Mouse (Mus musculus): ENCODE data around the gene B9d2. TPM values are rescaled to one million over a fixed set of nuclear protein-coding genes. Genes with fewer than 3 reads are reported as not detected.

B9d2 gene
- polyA plus RNA-seq, 1 experiment from 2014 or later = 24.9 TPM

- Histone ChIP-seq H3K9ac (no peak overlapping the region), H3K27me3 (peaks cover 28% of the 10 kb centered on the region), H3K27ac (no peak overlapping the region), H3K9me3 (no peaks in the 10 kb centered on the region), H3K4me1 (peaks cover 31% of the 10 kb centered on the region), H3K4me2 (peak overlapping the region; percentile 62; the same call in 1 of the 2 replicates), H3K36me3 (no peaks in the 10 kb centered on the region), H3K4me3 (no peak overlapping the region)
- ATAC-seq (ENCODE audit: insufficient number of reproducible peaks, low FRiP score, low TSS enrichment, low read depth) = no peak
- WGBS = 41% methylated on average over 6 of the region's 6 CpGs
Measured at GRCm38 (mm10) chr7:25675405-25675804, 5.2 kb upstream of the B9d2 start.

- WGBS = 40% methylated on average over 15 of the region's 15 CpGs
- H3K27me3 ChIP-seq = peaks cover 28% of the 10 kb centered on the region
Measured at GRCm38 (mm10) chr7:25676085-25676781, 4.3 kb upstream of the B9d2 start.

DNA sequence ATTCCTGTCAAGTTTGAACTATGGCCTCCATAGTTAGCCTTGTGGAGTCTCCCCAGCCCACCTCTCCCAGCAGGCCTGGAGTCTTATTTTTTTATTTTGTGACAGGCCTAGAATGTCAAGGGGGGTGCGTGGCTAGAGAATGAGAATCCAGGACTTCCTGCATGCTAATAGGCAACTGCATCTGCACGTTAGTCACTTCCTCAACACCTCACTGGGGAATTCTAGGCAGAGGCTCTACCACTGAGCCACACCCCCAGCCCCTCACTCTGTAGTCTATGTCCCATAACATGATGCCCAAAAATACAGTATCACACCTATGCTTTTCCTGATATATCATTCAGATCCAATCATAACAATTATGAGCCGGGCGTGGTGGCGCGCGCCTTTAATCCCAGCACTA is 3.6 kb upstream of the B9d2 start:
- Histone ChIP-seq H3K4me2 (no peak overlapping the region), H3K9me3 (no peaks in the 10 kb centered on the region), H3K9ac (no peak overlapping the region), H3K4me3 (no peak overlapping the region), H3K36me3 (no peaks in the 10 kb centered on the region), H3K27me3 (peaks cover 28% of the 10 kb centered on the region), H3K27ac (no peak overlapping the region), H3K4me1 (peaks cover 41% of the 10 kb centered on the region)
- no peak for ATAC-seq (ENCODE audit: insufficient number of reproducible peaks, low FRiP score, low TSS enrichment, low read depth)
- WGBS = 89% methylated on average over 7 of the region's 7 CpGs

More at GRCm38 (mm10) chr7:25676085-25676781, 4.3 kb upstream of the B9d2 start:
- H3K36me3 ChIP-seq = no peaks in the 10 kb centered on the region
- no peak overlapping the region for H3K9ac ChIP-seq
- ATAC-seq (ENCODE audit: insufficient number of reproducible peaks, low FRiP score, low TSS enrichment, low read depth) = no peak
- H3K4me3 ChIP-seq = no peak overlapping the region
- no peak overlapping the region for H3K27ac ChIP-seq
- 0 out of 2 replicates have a peak overlapping the region, but pooled peaks have one; percentile 4 for H3K4me2 ChIP-seq
- H3K9me3 ChIP-seq = no peaks in the 10 kb centered on the region
- H3K4me1 ChIP-seq = peaks cover 33% of the 10 kb centered on the region

DNA sequence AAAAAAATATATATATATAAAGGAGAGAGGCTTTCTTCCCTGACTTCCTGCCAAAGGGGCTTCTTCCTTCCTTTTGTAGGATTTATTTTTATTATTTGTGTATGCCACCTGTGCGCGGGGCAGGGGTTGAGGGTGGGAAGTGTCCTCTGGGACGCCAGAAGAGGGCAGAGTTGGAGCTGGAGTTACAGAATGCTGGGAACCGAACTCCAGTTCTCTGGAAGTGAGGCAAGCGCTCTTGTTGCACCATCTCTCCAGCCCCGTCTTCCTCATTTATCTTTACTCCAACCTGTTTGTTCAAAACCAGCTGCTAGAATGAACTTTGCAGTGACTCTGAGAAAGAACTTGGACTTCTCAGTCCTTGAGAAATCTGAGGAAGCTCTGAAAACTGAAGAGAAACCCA is 609 bp upstream of the B9d2 start:
- peak overlapping the region; percentile 97 for H3K27ac ChIP-seq
- no peaks in the 10 kb centered on the region for H3K9me3 ChIP-seq
- H3K4me2 ChIP-seq = peak overlapping the region; percentile 65
- H3K4me3 ChIP-seq = peak overlapping the region; percentile 72
- H3K4me1 ChIP-seq = peaks cover 34% of the 10 kb centered on the region
- no peaks in the 10 kb centered on the region for H3K36me3 ChIP-seq
- peaks cover 8% of the 10 kb centered on the region for H3K27me3 ChIP-seq
- ATAC-seq (ENCODE audit: insufficient number of reproducible peaks, low FRiP score, low TSS enrichment, low read depth) = no peak
- 6% methylated on average over 6 of the region's 6 CpGs for WGBS
- no peak overlapping the region for H3K9ac ChIP-seq

GRCm38 (mm10) chr7:25681341-25682231 is 1.0 kb downstream of the B9d2 start:
- WGBS = 58% methylated on average over 15 of the region's 15 CpGs

DNA sequence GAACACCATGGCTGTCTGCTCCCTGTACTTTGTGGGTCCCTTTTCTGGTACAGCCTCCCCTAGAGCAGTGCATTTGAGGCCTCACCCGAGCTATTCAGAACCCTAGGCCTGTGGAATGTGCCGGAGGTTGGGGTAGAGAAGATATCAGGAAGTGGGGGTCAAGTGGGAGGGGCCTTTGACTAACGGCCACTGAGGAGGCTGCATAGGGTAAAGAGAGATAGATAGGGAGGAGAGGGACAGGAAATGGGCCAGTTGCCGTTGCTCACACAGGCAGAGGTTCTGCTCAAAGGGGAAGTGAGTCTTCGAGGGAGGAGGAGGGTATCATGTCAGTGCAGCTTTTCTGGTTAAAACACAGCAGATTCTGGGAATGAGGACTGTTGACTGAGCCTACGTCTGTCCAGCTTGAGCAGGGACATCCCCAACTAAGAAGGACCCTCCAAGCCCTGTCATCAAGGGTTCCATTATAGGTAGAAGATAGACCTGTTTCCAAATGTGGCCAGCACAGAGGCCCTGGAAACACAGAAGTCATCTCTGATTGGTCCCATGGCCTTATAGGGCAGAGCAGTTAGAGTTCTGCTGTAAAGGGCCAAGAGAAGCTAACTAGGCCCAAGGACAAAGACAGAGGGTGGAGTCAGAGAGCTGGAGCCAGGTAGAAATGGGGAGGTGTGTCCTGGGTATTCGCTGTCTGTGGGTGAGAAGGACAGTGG is 3.0 kb downstream of the B9d2 start:
- no peak overlapping the region for H3K27ac ChIP-seq
- no peak overlapping the region for H3K4me2 ChIP-seq
- no peaks in the 10 kb centered on the region for H3K9me3 ChIP-seq
- peaks cover 22% of the 10 kb centered on the region for H3K27me3 ChIP-seq
- peaks cover 44% of the 10 kb centered on the region for H3K4me1 ChIP-seq
- WGBS = 68% methylated on average over 7 of the region's 7 CpGs
- H3K9ac ChIP-seq = no peak overlapping the region
- H3K4me3 ChIP-seq = no peak overlapping the region
- no peaks in the 10 kb centered on the region; the same call in 1 of the 2 replicates for H3K36me3 ChIP-seq
- no peak for ATAC-seq (ENCODE audit: insufficient number of reproducible peaks, low FRiP score, low TSS enrichment, low read depth)

More at GRCm38 (mm10) chr7:25681341-25682231, 1.0 kb downstream of the B9d2 start:
- Histone ChIP-seq H3K36me3 (no peaks in the 10 kb centered on the region; the same call in 1 of the 2 replicates), H3K4me3 (peak overlapping the region; percentile 72), H3K27ac (peak overlapping the region; percentile 97), H3K27me3 (peaks cover 8% of the 10 kb centered on the region), H3K4me2 (peak overlapping the region; percentile 65), H3K4me1 (peaks cover 30% of the 10 kb centered on the region), H3K9ac (no peak overlapping the region), H3K9me3 (no peaks in the 10 kb centered on the region)
- ATAC-seq (ENCODE audit: insufficient number of reproducible peaks, low FRiP score, low TSS enrichment, low read depth) = no peak

GRCm38 (mm10) chr7:25684659-25685058 is 4.1 kb downstream of the B9d2 start:
- H3K27me3 ChIP-seq = peaks cover 31% of the 10 kb centered on the region
- WGBS = 82% methylated on average over 6 of the region's 6 CpGs
- no peak overlapping the region for H3K27ac ChIP-seq
- H3K4me2 ChIP-seq = no peak overlapping the region
- no peaks in the 10 kb centered on the region for H3K9me3 ChIP-seq
- H3K4me1 ChIP-seq = peaks cover 54% of the 10 kb centered on the region
- H3K9ac ChIP-seq = no peak overlapping the region
- ATAC-seq (ENCODE audit: insufficient number of reproducible peaks, low FRiP score, low TSS enrichment, low read depth) = no peak
- H3K4me3 ChIP-seq = no peak overlapping the region
- H3K36me3 ChIP-seq = no peaks in the 10 kb centered on the region; the same call in 1 of the 2 replicates

GRCm38 (mm10) chr7:25685926-25686470 is 5.4 kb downstream of the B9d2 start:
- Histone ChIP-seq H3K4me1 (peaks cover 48% of the 10 kb centered on the region), H3K27ac (0 out of 2 replicates have a peak overlapping the region, but pooled peaks have one; percentile 54), H3K9ac (no peak overlapping the region), H3K27me3 (peaks cover 43% of the 10 kb centered on the region), H3K4me2 (peak overlapping the region; percentile 81), H3K36me3 (no peaks in the 10 kb centered on the region; the same call in 1 of the 2 replicates), H3K9me3 (no peaks in the 10 kb centered on the region), H3K4me3 (peak overlapping the region; percentile 67)
- no peak for ATAC-seq (ENCODE audit: insufficient number of reproducible peaks, low FRiP score, low TSS enrichment, low read depth)
- 71% methylated on average over 21 of the region's 21 CpGs for WGBS

- peak within 1 kb of the TSS; percentile 67 for H3K4me3 ChIP-seq
- H3K27ac ChIP-seq = peak within 1 kb of the TSS; percentile 76
- H3K9me3 ChIP-seq = no peaks in the 10 kb centered on the region
- under 1% methylated on average over 52 of the region's 69 CpGs for WGBS
- H3K27me3 ChIP-seq = peaks cover 49% of the 10 kb centered on the region
- H3K4me1 ChIP-seq = peaks cover 39% of the 10 kb centered on the region
- peak within 1 kb of the TSS; percentile 81 for H3K4me2 ChIP-seq
- no peaks in the 10 kb centered on the region; the same call in 1 of the 2 replicates for H3K36me3 ChIP-seq
- peak; percentile 53; the same call in 1 of the 2 replicates for ATAC-seq (ENCODE audit: insufficient number of reproducible peaks, low FRiP score, low TSS enrichment, low read depth)
- H3K9ac ChIP-seq = peak within 1 kb of the TSS; percentile 69
Measured at GRCm38 (mm10) chr7:25686680-25687531, 6.3 kb downstream of the B9d2 start, which contains the start of gene Tgfb1. Gene Tgfb1 (plus strand): TSS chr7:25687002.

DNA sequence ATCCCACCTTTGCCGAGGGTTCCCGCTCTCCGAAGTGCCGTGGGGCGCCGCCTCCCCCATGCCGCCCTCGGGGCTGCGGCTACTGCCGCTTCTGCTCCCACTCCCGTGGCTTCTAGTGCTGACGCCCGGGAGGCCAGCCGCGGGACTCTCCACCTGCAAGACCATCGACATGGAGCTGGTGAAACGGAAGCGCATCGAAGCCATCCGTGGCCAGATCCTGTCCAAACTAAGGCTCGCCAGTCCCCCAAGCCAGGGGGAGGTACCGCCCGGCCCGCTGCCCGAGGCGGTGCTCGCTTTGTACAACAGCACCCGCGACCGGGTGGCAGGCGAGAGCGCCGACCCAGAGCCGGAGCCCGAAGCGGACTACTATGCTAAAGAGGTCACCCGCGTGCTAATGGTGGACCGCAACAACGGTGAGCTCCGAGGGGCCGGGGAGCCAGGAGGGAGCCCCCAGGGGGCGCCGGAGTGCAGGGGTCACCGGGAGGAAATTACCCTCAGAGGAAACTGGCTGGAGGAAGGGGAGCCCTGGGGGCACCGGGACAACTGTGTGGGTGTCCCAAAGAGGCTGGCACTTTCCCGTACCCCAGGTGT is 7.3 kb downstream of the B9d2 start:
- peak overlapping the region; percentile 69 for H3K9ac ChIP-seq

More for the DNA sequence above, 7.3 kb downstream of the B9d2 start:
- ATAC-seq (ENCODE audit: insufficient number of reproducible peaks, low FRiP score, low TSS enrichment, low read depth) = no peak
- peaks cover 38% of the 10 kb centered on the region for H3K4me1 ChIP-seq
- peak overlapping the region; percentile 81 for H3K4me2 ChIP-seq
- H3K4me3 ChIP-seq = peak overlapping the region; percentile 67
- under 1% methylated on average over 47 of the region's 47 CpGs for WGBS
- peaks cover 2% of the 10 kb centered on the region; the same call in 1 of the 2 replicates for H3K36me3 ChIP-seq
- H3K27ac ChIP-seq = peak overlapping the region; percentile 76; the same call in 1 of the 2 replicates
- no peaks in the 10 kb centered on the region for H3K9me3 ChIP-seq
- peaks cover 49% of the 10 kb centered on the region for H3K27me3 ChIP-seq

Data from limb, embryonic 15.5 days (tissue).